Mouse (Mus musculus) small intestine, adult 2 months (tissue): ENCODE measurements at regions not wholly inside any gene's neighbourhood (a gene's known extent, or its start where the extent isn't known, plus 50 kb on each side); places are given as distances from the start of the nearest gene placed in this dataset.

ENCODE experiments used
- CTCF ChIP-seq: fragments of 200-500 bp; IDR thresholded peaks from 2 replicates; pipeline ENCODE4 v1.5.1; 2012; ENCODE audit warnings: low read depth, mild to moderate bottlenecking, control low read depth, inconsistent platforms, low read length, moderate library complexity, mixed read lengths; ENCODE audit not compliant: insufficient replicate concordance, insufficient read length; ENCODE audit errors: extremely low read depth
- POLR2A ChIP-seq: fragments of 200-500 bp; IDR thresholded peaks from 2 replicates; pipeline ENCODE4 v1.6.1; 2012; ENCODE audit warnings: low read depth, mild to moderate bottlenecking, control low read depth, inconsistent platforms, low read length, moderate library complexity

DNA sequence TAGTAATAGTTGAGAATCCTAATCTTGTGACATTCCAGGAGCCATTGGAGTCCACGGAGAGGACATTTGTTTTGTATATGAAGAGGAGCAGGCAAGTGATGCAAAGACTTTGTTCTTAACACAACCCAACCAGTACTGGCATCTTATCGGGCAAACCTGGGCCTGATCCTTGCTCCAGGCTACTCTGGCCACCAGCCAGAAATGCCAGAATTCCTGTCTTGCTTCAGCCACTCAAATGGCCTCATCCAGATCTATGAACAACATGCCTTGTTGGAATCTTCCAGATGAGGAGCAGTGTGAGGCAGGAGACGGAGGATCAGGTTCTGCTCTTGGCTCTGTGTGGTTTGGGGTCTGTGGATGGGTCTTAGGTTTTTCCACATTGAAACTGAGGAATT is 233.1 kb downstream of the Enc1 start:
- TF ChIP-seq POLR2A, result no peak
- TF ChIP-seq CTCF, result no peak
